Mouse (Mus musculus): ENCODE data around the gene Fbxl21.

DNA sequence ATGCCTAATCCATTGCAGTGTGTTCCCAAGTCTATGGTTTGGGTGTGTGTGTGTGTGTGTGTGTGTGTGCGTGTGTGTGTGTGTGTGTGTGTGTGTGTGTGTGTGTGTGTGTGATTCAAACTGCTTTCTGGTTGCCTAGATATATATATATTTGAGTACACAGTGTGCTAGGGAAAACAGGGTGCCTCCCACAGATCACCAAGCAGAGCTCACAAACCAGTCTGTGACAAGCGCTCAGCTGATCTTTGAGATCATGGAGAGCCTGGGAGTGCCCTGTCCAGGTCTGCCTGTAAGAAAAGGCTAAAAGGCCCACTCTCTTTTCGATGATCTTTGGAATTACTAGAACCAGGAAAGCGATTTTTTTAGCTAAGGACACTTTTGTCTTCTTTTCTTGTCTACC lies 52.8 kb downstream of the Fbxl21 start:
- TF ChIP-seq POLR2A (IDR thresholded peaks at IDR 0.05; ENCODE audit: borderline replicate concordance, extremely low read depth, low read depth, low read length): no peak
- no peak for TF ChIP-seq CTCF (IDR thresholded peaks at IDR 0.05; ENCODE audit: insufficient read depth, low read length)

Measured in lung, adult 2 months (tissue).